Mouse (Mus musculus): ENCODE results near the gene Rpl31.

DNA sequence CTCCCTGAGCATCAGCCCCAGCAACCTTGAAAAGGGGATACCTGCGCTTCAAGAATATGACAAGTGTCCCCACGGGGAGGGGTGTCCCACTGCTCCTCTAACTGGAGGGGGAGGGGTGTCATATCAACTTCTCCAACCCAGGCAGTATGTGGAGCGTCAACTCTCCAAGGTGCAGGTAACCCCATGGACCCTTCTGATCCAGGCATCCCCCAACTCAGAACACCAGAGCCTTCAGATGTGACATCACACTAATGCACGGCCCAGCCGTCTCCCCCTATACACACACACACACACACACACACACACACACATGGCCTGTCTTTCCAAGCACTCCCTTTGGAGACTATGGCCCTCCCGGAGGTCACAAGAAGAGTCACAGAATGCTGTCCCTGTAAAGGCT, 24.0 kb downstream of the Rpl31 start:
- TF ChIP-seq GATA1 (IDR thresholded peaks at IDR 0.05; ENCODE audit: low read length), result no peak
- TF ChIP-seq TAL1 (IDR thresholded peaks at IDR 0.05; ENCODE audit: low read length), result no peak
